Mouse (Mus musculus) gastrocnemius, postnatal 10 days (tissue): ENCODE results near the gene Spint4. TPM values are rescaled to one million over a fixed set of nuclear protein-coding genes. Genes with fewer than 3 reads are reported as not detected.

Source experiments
- DNase-seq: peaks from one replicate; pipeline ENCODE4 v3.0.0; 2021; ENCODE audit warnings: mixed read lengths
- total RNA-seq, 2 experiments: library from RNA; stranded (reverse); gene quantifications; 2 replicates each; pipeline ENCODE4 v1.2.3; 2021

Spint4 gene
- total RNA-seq, 2 experiments from 2014 or later = not detected

GRCm38 (mm10) chr2:164733259-164733658 is 35.0 kb downstream of the Spint4 start:
- no peak for DNase-seq

- DNase-seq = no peak
These were observed 36.5 kb downstream of the Spint4 start for GRCm38 (mm10) chr2:164734839-164735238.

DNA sequence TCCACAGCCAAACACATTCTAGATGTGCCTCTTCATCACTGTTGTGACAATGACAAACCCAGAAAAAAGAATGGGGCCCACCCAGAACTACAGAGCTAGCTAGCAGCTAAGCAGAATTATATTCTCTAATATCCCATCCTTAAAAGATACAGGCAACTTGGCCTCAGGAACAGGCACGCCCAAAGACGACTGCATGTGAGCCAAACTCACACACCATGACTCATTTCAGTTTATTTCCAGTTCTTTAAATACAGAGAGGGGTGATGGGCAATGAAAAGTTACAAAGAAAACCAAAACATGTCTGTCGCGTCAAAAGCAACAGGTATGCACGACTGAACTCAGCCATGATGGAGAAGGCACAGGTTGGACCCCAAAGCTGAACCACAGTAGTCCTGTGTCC is 37.1 kb downstream of the Spint4 start:
- no peak for DNase-seq

DNA sequence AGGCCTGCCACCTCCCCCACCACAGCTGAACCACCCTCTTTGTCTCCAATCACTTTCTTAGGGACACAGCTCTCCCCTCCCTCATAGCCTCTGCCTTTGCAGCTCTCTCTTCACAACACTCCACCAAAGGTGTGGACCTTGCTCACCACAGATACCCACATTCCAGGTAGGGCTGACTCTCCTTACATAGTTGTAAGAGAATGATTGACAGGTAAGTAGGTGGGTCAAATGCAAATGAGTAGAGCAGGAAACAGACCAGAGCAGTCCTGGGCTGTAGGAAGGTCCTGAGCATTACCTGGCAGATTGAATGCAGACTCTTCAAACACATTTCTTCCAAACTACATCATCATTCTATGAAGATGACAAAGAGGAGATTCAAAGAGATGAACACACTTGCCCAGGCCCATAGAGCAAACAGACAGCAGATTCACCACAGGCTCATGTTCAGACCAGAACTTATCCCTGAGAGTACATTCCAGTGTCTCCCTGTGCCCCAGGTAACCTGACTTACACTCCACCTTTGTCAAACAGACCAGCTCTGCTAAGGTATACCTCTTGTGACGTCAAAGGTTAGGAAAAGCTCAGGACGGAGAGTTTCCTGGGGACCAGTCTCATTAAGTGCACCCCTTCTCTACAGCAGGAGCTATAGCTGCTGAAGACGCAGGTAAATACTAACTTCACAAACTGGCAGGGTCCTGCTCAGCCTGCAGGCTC is 39.2 kb downstream of the Spint4 start:
- no peak for DNase-seq

- no peak for DNase-seq
These were observed 41.6 kb downstream of the Spint4 start for GRCm38 (mm10) chr2:164739876-164740275.

- no peak for DNase-seq
These were observed 46.7 kb downstream of the Spint4 start for GRCm38 (mm10) chr2:164744987-164745386.

- peak; percentile 96 for DNase-seq
These were observed 47.7 kb downstream of the Spint4 start, which contains the start of the genes Wfdc3 and Dnttip1 for GRCm38 (mm10) chr2:164745843-164746479. Wfdc3 (minus strand) TSS chr2:164745931. Dnttip1 (plus strand) TSS chr2:164745983.

- no peak for DNase-seq
These were observed 48.4 kb downstream of the Spint4 start for GRCm38 (mm10) chr2:164746693-164747092.

- no peak for DNase-seq
These were observed 49.9 kb downstream of the Spint4 start for GRCm38 (mm10) chr2:164748191-164748590.

GRCm38 (mm10) chr2:164748991-164749390 is 50.7 kb downstream of the Spint4 start:
- DNase-seq = no peak

Other genes with a start within 250 kb of the Spint4 start
- gene Sys1, start 241.5 kb upstream of the Spint4 start, total RNA-seq = 10 to 100 TPM; 16.8 to 18.4 TPM
- gene Gm20458, start 237.5 kb upstream of the Spint4 start, total RNA-seq = 1 to 10 TPM in 1 of 2 experiments, not detected in 1; 3.3 TPM
- gene Trp53tg5, start 224.8 kb upstream of the Spint4 start, total RNA-seq = not detected
- 10 to 100 TPM; 13.0 to 17.7 TPM for gene Dbndd2, start 212.4 kb upstream of the Spint4 start, total RNA-seq
- 10 to 100 TPM; 44.3 to 51.3 TPM for gene Pigt, start 201.0 kb upstream of the Spint4 start, total RNA-seq
- gene Wfdc2, start 136.1 kb upstream of the Spint4 start, total RNA-seq = not detected
- gene Spint3, start 125.0 kb upstream of the Spint4 start, total RNA-seq = not detected
- not detected for gene Wfdc6a, start 113.1 kb upstream of the Spint4 start, total RNA-seq
- gene Eppin, start 104.9 kb upstream of the Spint4 start, total RNA-seq = not detected
- gene Wfdc6b, start 85.0 kb upstream of the Spint4 start, total RNA-seq = not detected
- gene Wfdc8, start 84.9 kb upstream of the Spint4 start, total RNA-seq = not detected
- gene Wfdc16, start 59.7 kb upstream of the Spint4 start, total RNA-seq = not detected
- gene Wfdc10, start 42.5 kb upstream of the Spint4 start, total RNA-seq = not detected
- gene Wfdc9, start 41.9 kb upstream of the Spint4 start, total RNA-seq = not detected
- gene Wfdc11, start 24.4 kb upstream of the Spint4 start, total RNA-seq = not detected
- gene Wfdc13, start 13.4 kb upstream of the Spint4 start, total RNA-seq = not detected
- gene Spint5, start 16.8 kb downstream of the Spint4 start, total RNA-seq = not detected
- gene Wfdc3, start 47.4 kb downstream of the Spint4 start, total RNA-seq = not detected
- gene Dnttip1, start 47.5 kb downstream of the Spint4 start, total RNA-seq = 10 to 100 TPM; 27.4 to 31.9 TPM
- gene Ube2c, start 71.4 kb downstream of the Spint4 start, total RNA-seq = 10 to 100 TPM; 14.2 to 16.9 TPM
- over 10,000 TPM; 13,775 to 14,965 TPM for gene Tnnc2, start 81.5 kb downstream of the Spint4 start, total RNA-seq
- 10 to 100 TPM; 18.1 to 20.5 TPM for gene Snx21, start 87.3 kb downstream of the Spint4 start, total RNA-seq
- 10 to 100 TPM in 1 of 2 experiments, 1 to 10 TPM in 1; 9.7 to 10.4 TPM for gene Acot8, start 106.4 kb downstream of the Spint4 start, total RNA-seq
- gene Zswim3, start 106.6 kb downstream of the Spint4 start, total RNA-seq = 1 to 10 TPM; 1.2 to 1.4 TPM
- gene Zswim1, start 124.2 kb downstream of the Spint4 start, total RNA-seq = 1 to 10 TPM; 3.5 to 4.5 TPM
- under 1 TPM; 0.68 TPM for gene Spata25, start 130.0 kb downstream of the Spint4 start, total RNA-seq
- 10 to 100 TPM; 53.3 to 75.2 TPM for gene Ctsa, start 134.4 kb downstream of the Spint4 start, total RNA-seq
- 10 to 100 TPM; 39.2 to 45.2 TPM for gene Neurl2, start 135.0 kb downstream of the Spint4 start, total RNA-seq
- 10 to 100 TPM; 15.2 to 18.5 TPM for gene Pltp, start 159.2 kb downstream of the Spint4 start, total RNA-seq
- gene Pcif1, start 180.8 kb downstream of the Spint4 start, total RNA-seq = 10 to 100 TPM; 31.2 to 34.3 TPM
- 10 to 100 TPM in 1 of 2 experiments, 1 to 10 TPM in 1; 8.5 to 11.0 TPM for gene Zfp335, start 213.3 kb downstream of the Spint4 start, total RNA-seq
- 10 to 100 TPM in 1 of 2 experiments, 1 to 10 TPM in 1; 1.2 to 96.6 TPM for gene Mmp9, start 242.3 kb downstream of the Spint4 start, total RNA-seq